Mouse (Mus musculus) G1E (cell line): ENCODE measurements at regions not wholly inside any gene's neighbourhood (a gene's known extent, or its start where the extent isn't known, plus 50 kb on each side); places are given as distances from the start of the nearest gene placed in this dataset.

ENCODE experiments used
- CTCF ChIP-seq: IDR thresholded peaks from 2 replicates; pipeline ENCODE4 v1.5.1; 2012; ENCODE audit warnings: low read depth, low read length, inconsistent platforms, mixed read lengths
- GATA1 ChIP-seq: IDR thresholded peaks from 2 replicates; pipeline ENCODE4 v1.6.1; 2012; ENCODE audit warnings: borderline replicate concordance, low read length, inconsistent platforms, mixed read lengths
- TAL1 ChIP-seq: conservative IDR thresholded peaks from 2 replicates; pipeline ENCODE4 v1.6.1; 2012; ENCODE audit warnings: low read depth, low read length, inconsistent platforms, mixed read lengths

DNA sequence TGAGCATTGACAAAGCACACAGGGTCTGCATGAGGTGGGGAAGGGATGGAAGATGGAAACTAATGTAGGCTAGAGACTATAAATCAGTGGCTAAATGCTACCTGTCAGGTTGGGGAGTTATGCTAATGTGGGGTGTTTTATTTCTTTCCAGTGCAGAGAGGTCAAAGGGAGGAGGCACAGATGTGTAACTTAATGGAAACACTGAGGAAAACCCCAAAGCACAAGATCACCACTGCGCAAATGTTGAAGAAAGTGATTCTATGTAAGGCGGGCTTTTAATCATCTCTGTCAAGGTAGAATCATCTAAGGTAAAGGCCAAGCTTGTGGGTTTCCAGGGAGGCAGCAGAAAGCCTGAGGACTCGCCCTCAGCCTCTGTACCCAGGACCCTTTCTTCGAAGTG is 303.2 kb upstream of the 4930412O13Rik start:
- TF ChIP-seq GATA1: no peak
- TF ChIP-seq CTCF: no peak
- TF ChIP-seq TAL1: no peak
